Mouse (Mus musculus): ENCODE results near the gene Camta1.

Gene Camta1

GRCm38 (mm10) chr4:151779962-151780459 lies 81.7 kb downstream of the Camta1 start:
- no peak for DNase-seq (ENCODE audit: low read depth, low spot score)

- DNase-seq (ENCODE audit: low read depth, low spot score) = no peak
Observed at GRCm38 (mm10) chr4:151778511-151778910, 83.2 kb downstream of the Camta1 start.

GRCm38 (mm10) chr4:151777451-151777850 lies 84.2 kb downstream of the Camta1 start:
- no peak for DNase-seq (ENCODE audit: low read depth, low spot score)

- no peak for DNase-seq (ENCODE audit: low read depth, low spot score)
Observed at GRCm38 (mm10) chr4:151775441-151775840, 86.2 kb downstream of the Camta1 start.

GRCm38 (mm10) chr4:151773651-151774050 lies 88.0 kb downstream of the Camta1 start:
- DNase-seq (ENCODE audit: low read depth, low spot score) = no peak

GRCm38 (mm10) chr4:151773007-151773406 lies 88.7 kb downstream of the Camta1 start:
- DNase-seq (ENCODE audit: low read depth, low spot score) = no peak

GRCm38 (mm10) chr4:151770697-151771096 lies 91.0 kb downstream of the Camta1 start:
- DNase-seq (ENCODE audit: low read depth, low spot score) = no peak

GRCm38 (mm10) chr4:151767786-151768185 lies 93.9 kb downstream of the Camta1 start:
- DNase-seq (ENCODE audit: low read depth, low spot score) = no peak

GRCm38 (mm10) chr4:151767361-151767760 lies 94.3 kb downstream of the Camta1 start:
- no peak for DNase-seq (ENCODE audit: low read depth, low spot score)

GRCm38 (mm10) chr4:151765376-151765775 lies 96.3 kb downstream of the Camta1 start:
- DNase-seq (ENCODE audit: low read depth, low spot score) = no peak

GRCm38 (mm10) chr4:151763928-151764327 lies 97.7 kb downstream of the Camta1 start:
- no peak for DNase-seq (ENCODE audit: low read depth, low spot score)

- no peak for DNase-seq (ENCODE audit: low read depth, low spot score)
Observed at GRCm38 (mm10) chr4:151759095-151759494, 102.6 kb downstream of the Camta1 start.

- no peak for DNase-seq (ENCODE audit: low read depth, low spot score)
Observed at GRCm38 (mm10) chr4:151758337-151758736, 103.3 kb downstream of the Camta1 start.

- no peak for DNase-seq (ENCODE audit: low read depth, low spot score)
Observed at GRCm38 (mm10) chr4:151757261-151757660, 104.4 kb downstream of the Camta1 start.

GRCm38 (mm10) chr4:151756400-151756799 lies 105.3 kb downstream of the Camta1 start:
- no peak for DNase-seq (ENCODE audit: low read depth, low spot score)

GRCm38 (mm10) chr4:151753231-151753630 lies 108.4 kb downstream of the Camta1 start:
- DNase-seq (ENCODE audit: low read depth, low spot score) = no peak

GRCm38 (mm10) chr4:151752551-151752950 lies 109.1 kb downstream of the Camta1 start:
- no peak for DNase-seq (ENCODE audit: low read depth, low spot score)

- DNase-seq (ENCODE audit: low read depth, low spot score) = no peak
Observed at GRCm38 (mm10) chr4:151751270-151751945, 110.3 kb downstream of the Camta1 start.

- no peak for DNase-seq (ENCODE audit: low read depth, low spot score)
Observed at GRCm38 (mm10) chr4:151747723-151748122, 114.0 kb downstream of the Camta1 start.

- no peak for DNase-seq (ENCODE audit: low read depth, low spot score)
Observed at GRCm38 (mm10) chr4:151746002-151746606, 115.6 kb downstream of the Camta1 start.

GRCm38 (mm10) chr4:151741249-151742137 lies 120.2 kb downstream of the Camta1 start:
- no peak for DNase-seq (ENCODE audit: low read depth, low spot score)

- DNase-seq (ENCODE audit: low read depth, low spot score) = no peak
Observed at GRCm38 (mm10) chr4:151739348-151739956, 122.2 kb downstream of the Camta1 start.
